Mouse (Mus musculus): Measurements from ENCODE around the gene Kank2.
"Not testable (repeated sequence)": the region's sequence is repeated elsewhere in the genome, so short reads cannot be mapped to it uniquely, and the experiment has no call there.

DNA sequence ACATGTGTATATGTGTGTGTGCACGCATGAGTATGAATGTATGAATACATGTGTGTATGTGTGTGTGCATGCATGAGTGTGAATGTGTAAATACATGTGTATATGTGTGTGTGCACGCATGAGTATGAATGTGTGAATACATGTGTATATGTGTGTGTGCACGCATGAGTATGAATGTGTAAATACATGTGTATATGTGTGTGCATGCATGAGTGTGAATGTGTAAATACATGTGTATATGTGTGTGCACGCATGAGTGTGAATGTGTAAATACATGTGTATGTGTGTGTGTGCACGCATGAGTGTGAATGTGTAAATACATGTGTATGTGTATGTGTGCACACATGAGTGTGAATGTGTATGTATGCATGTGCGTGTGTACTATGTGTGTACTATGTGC is 5.0 kb downstream of the Kank2 start:
- not testable (repeated sequence) for TF ChIP-seq CTCF (IDR thresholded peaks at IDR 0.05; ENCODE audit: extremely low read depth, insufficient read length, insufficient replicate concordance, low read depth, low read length); POLR2A (IDR thresholded peaks at IDR 0.05; ENCODE audit: low read depth, low read length)
